Mouse (Mus musculus): Measurements from ENCODE around the gene Spesp1.

Spesp1 gene

DNA sequence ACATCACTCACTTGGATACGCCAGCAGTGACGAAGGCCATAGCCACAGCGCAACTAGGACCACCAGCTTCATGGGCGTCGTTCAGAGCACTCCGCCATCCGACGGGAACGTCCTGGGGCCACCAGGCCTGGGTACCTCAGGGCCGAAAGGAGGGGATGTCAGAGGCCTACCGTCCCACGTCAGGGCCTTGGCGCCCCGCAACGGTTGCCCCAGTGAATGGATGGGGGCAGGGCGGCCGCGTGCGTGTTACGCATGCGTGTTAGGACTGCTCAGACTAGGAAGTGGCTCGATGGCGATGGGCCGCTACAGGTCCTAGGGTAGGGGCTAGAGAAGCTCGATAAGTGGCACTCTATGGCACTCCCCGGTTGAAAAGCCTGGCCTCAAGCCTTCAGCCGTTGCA lies at the start of gene Spesp1:
Gene Spesp1 (minus strand): TSS at position 218 of the 400 bp plus-strand sequence.
- WGBS, result 89% methylated on average over 27 of the region's 27 CpGs

DNA sequence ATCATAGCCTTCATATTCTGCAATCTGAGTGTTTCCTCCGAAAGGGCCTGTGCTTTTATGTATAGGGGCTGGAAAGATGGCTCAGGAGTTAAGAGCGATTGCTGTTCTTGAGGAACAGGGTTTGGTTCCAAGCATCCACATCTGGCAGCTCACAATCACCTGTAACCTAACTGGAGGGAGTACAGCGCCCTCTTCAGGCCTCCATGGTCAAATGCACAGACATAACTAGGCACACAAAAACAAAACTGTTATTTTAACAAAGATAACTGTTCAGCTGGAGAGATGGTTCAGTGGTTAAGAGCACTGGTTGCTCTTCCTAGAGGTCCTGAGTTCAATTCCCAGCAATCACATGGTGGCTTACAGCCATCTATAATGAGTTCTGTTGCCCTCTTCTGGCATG lies 44.0 kb upstream of the Spesp1 start:
- WGBS, result 84% methylated on average over 3 of the region's 3 CpGs

DNA sequence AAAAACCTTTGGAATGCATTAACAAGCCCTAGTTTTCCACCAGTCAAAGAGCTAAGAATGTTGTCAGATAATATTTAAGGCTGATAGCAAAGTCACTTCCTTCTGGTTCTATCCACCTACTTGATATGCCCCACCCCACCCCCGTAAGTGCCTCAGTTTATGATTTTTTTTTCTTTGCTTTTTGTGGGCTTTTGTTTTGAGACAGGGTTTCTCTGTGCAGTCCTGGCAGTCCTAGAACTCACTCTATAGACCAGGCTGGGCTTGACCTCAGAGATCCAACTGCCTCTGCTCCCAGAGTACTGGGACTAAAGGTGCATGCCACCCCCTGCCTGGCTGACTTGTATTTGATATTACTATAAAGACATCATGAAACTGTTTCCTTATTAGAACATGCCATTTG lies 41.8 kb upstream of the Spesp1 start:
- whole genome bisulfite sequencing, result 83% methylated on average over 1 of the region's 1 CpGs

DNA sequence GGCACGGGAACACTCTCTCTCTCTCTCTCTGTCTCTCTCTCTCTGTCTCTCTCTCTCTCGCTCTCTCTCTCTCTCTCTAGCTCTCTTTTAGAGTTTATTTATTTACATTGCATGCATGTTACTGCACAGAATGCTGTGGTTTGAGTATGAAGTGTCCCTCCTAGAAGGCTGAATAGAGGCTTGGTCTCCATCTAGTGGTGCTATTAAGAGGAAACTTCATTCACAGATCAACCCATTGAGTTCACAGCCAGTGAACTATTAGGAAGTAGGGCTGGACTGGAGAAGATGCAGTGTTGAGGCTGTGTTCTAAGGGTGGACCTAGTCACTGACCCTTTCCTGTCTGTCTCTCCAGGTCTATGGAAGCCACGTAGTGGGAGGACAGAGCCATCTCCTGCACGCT lies 36.7 kb upstream of the Spesp1 start:
- 85% methylated on average over 4 of the region's 4 CpGs for WGBS

DNA sequence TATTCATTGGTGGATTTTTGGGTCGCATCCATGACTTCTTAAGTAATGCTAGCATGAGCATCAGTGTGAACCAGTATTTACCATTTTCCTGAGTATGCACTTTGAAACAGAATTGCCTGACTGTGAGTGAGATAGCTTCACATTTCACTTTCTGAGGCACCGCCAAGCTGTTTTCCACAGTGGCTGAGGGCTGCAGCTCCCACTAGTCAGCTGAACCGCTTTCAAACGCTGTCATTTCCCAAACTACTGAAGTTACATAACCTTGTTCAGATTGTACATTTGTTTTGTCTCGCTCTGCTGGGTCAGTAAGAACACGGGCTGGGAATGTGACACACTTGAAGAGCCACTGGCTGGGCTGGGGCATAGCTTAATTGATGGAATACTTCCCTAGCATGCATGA lies 33.5 kb upstream of the Spesp1 start:
- WGBS, result 50% methylated on average over 6 of the region's 6 CpGs

DNA sequence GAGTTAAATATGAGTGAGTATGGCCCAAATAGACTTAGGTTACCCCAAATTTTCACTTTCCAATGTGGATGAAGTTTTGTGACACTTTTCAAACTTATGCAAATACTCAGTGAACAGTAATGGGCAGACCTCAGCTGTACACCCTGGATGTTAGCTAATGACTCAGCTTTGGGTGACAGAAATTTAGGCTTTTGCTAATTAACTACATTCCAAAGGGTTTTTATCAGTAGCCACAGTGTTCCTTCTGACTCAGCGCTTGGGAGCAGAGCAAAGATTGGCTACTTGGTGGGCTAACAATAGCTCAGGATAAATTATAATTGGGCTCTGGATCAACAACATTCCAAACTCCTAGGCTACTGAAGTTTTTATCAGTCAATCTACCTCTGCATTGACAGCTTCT lies 14.9 kb upstream of the Spesp1 start:
- 74% methylated on average over 1 of the region's 1 CpGs for WGBS

DNA sequence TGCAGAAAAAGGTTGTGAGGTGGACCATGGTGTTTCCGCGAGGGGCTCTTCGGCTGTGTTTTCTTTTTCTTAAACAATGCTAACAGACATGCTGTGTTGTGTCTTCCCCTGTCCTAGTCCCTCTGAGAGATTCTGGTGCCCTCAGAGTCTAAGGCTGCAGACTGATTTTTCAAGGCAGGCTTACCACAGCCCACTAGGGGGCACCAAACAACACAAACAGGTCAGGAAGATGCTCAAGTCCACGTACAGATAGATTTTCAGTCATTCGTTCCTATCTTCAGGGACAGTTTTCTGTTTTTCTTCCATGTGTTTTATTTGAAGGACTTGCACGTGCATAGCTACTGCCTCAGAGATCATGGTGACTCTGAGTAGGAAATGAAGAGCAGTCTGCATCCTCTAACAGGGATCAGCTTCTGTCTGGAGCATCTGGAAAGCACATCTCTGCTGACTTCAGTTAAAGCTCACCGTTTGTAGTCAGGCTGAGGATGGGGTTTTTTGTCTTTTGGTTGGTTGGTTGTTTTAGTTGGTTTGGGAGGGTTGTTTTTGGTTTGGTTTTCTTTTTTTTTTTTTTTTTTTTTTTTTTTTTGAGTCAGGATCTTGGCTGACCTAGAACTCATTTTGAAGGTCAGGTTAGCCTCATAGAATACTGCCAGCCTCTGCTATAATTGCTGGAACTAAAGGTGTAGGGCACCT lies 13.1 kb upstream of the Spesp1 start:
- 26% methylated on average over 7 of the region's 7 CpGs for WGBS

DNA sequence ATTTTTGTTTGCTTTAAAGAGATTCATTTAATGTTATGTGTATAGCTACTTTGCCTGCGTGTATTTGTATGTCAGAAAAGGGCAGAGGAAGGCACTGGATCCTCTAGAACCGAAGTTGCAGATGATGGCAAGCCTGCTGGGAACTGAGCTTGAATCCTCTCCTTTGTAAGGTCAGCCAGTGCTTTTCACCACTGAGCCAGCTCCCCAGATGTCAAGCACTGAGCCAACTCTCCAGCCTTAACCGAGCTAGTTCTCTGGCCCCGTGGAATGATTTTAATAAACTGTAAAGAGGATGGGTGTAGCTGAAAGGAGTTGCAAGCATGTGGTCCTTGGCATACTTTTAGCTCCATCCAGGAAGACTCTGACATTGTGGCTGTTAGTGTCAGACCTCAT lies 5.6 kb upstream of the Spesp1 start:
- 69% methylated on average over 4 of the region's 4 CpGs for WGBS

DNA sequence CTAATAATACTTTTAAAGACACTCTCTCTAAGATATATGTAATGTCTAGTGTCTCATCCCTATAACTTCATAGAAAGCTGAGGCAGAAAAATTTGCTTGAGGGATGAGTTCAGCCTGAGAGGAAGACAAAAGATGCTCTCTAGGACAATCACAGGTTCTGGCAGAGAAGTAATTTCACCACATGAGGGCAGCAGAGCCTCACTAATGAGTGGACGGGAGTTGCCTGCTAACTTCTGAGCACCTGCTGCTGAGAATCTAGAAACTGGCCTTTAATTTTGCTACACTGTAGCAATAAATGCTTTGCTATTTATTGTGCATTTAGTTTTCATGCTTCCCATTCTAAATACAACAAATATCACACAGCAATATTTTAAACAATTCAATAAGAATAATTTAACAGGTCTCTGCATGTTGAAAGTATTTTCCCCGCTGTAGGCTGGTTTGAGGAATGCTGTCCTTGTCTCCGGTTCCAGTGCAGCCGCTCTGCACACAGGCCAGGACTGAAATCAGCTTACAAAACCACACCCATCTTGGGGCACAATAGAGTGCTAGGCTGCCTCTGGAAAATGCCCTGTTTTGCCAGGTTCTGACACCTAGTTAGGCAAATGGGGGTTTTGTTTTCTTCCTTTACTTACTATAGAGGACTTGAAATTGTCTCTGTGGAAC lies 5.1 kb upstream of the Spesp1 start:
- 50% methylated on average over 4 of the region's 4 CpGs for WGBS

DNA sequence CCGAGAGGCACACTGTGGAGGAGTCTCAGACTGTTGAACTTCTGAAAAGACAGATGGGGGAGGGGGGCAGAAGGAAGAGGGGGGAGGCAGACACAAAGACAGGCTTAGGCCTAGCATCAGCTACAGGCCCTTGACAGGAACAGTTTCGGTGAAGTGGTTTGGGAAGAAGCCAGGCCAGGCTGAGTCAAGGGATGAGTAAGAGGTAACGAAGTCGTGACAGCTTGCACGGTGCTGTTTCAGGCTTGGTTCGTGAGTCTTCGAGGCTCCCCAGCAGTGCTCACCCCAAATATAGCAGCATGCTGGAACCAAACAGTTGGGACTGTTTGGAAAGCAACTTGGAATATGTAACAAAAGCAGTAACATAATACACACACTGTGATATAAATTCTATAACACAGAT lies 2.3 kb upstream of the Spesp1 start:
- 41% methylated on average over 7 of the region's 7 CpGs for WGBS

DNA sequence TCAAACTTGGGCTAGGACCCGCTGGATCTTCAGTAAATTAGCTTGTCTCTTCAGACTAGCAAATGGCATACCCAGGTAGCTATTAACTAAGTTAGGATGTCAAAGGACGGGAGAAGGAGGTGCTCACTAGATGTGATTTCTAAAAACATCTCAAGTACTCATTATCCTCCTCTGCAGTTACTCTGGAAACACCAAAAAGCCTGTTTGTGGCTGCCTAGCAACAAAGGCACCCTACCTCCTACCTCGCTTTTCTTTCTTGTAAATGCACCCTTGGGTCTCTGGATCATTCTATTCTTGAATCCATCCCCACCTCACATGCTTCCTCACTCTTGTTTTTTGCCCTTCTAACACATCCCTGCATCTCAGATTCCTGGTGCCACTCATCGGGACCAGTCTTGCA lies 5.1 kb downstream of the Spesp1 start:
- WGBS, result 48% methylated on average over 4 of the region's 4 CpGs

DNA sequence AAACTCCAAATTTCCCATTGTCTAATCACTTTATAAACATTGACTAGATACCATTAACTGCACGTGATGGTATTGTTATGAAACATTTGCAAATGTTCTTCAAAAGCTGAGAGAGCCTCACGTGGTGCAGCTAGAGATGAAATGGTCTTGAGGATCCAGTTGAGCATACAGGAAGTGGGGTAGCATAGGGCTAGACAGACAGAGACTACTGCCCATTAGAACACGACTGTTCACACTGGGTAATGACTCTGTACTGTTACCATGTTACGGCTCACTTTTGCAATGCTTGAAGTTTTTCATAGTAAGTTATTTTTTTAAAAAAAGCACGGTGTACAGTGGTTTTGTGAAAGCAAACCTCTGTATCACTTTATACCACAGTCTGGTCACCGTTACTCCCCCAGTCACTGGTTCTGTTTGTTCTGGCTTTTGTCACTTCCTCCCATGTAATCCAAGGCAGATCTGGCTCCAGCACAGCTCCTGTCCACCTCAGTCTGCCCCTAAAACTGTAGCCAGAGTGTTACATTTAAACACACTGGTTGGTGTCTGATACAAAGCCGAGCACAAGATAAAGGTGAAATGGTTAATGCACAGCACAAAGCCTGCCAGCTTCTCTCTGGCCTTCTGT lies 11.1 kb downstream of the Spesp1 start:
- 58% methylated on average over 7 of the region's 7 CpGs for WGBS

DNA sequence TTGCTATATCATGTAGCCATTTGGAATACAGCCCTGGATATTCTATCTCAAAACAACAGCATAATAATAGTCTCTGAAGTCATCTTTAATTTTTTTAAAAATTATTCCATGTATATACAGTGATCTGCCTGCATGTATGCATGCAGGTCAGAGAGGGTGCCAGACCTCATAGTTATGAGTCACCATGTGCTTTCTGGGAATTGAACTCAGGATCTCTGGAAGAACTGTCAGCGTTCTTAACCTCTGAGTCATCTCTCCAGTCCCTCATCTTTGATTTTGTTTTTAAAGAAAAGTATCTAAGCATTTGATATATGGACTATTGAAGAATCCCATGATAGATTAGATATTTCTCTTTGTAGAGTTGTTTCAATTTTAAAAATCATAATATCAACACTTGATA lies 12.8 kb downstream of the Spesp1 start:
- 94% methylated on average over 1 of the region's 1 CpGs for WGBS

DNA sequence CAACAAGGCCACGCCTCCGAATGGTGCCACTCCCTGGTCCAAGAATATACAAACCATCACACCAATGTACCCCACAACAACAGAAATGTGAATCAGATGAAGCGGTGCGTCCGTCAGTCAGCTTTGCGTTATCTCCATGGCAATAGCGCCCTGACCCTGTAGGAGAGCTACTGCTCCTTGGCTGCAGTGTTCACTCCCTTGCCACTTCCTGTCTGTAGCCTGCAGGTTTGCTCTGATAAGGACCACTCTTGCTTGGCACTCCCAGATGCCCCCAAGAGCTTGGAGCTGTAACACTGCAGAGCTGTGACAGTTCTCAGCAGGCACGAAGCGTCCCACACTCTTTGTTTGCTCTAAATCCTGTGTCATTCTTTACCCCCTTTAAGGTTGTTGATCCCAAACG lies 16.7 kb downstream of the Spesp1 start:
- 84% methylated on average over 10 of the region's 10 CpGs for WGBS

DNA sequence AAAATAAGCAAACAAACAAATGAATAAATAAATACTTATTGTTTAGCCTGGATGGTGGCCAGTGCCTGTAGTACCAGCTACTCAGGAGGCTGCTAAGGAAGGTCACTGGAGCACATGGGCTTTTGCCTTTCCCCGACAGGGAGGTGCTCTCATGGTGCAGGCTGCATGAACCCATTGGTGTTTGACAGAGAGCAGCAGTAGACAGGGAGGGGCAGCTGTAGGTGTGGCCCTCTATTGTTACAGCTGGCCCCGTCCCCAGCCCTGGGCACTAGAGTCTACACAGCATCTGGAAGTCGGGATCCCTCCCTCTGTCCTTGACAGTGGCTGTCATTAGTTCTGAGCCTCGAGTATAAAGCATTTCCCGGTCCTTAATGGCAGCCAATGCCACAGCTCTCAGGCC lies 18.4 kb downstream of the Spesp1 start:
- WGBS, result 69% methylated on average over 5 of the region's 5 CpGs

DNA sequence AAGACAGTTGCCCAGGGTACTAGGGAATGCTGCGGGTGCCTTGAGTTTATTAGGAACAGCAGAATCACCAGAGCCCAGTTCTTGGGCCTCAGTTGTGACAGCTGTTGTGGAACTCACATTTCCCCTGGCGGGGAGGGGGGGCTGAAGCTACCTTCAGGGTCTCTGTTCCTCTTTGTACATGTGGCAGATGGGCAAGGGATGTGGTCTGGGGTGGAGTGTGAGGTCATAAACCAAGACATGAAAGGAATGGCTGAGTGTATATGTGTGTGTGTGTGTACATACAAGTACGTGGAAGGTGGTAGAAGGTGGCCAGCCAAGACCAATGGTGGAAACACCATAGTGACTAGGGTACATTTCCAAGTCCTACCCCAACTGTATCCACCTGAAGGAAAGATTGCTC lies 20.6 kb downstream of the Spesp1 start:
- WGBS, result 87% methylated on average over 3 of the region's 3 CpGs

DNA sequence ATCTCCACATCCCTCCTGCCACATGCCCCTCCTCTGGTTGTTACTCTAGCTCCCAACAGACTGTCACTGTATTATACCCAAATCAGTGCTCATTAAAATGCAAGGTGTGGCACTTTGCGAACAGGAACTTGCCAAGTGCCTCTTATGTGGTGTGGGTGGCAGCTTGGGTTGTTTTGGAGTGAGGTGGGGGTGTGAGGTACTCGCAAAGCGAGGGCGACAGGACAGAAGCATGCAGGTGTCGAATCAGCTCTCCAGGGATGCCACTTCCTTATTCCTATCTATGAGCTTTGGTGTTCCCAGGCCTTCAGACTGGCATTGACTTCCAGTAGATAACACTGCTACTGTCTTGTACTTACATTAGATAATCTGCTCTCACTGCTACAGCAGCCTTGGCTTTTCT lies 21.0 kb downstream of the Spesp1 start:
- 51% methylated on average over 5 of the region's 5 CpGs for WGBS

DNA sequence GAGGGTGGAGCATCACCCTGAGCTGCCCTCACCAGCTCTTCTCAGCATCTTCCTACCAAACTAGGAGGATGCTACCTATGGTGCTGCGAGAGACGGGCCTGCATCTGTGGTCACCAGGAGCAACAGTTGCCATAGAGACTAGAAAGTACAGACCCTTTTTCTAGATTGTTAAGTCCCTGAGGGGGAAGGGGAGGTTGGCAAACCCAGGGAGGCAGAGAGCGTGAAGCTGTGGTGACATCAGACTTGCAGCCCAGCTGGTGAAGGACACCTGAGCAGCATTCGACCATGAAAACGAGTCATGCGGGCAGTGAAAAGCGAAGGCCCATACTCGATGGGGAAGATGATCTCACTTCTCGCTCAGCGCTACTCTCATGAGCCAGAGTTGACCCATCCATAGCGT lies 24.0 kb downstream of the Spesp1 start:
- WGBS, result 81% methylated on average over 11 of the region's 11 CpGs

DNA sequence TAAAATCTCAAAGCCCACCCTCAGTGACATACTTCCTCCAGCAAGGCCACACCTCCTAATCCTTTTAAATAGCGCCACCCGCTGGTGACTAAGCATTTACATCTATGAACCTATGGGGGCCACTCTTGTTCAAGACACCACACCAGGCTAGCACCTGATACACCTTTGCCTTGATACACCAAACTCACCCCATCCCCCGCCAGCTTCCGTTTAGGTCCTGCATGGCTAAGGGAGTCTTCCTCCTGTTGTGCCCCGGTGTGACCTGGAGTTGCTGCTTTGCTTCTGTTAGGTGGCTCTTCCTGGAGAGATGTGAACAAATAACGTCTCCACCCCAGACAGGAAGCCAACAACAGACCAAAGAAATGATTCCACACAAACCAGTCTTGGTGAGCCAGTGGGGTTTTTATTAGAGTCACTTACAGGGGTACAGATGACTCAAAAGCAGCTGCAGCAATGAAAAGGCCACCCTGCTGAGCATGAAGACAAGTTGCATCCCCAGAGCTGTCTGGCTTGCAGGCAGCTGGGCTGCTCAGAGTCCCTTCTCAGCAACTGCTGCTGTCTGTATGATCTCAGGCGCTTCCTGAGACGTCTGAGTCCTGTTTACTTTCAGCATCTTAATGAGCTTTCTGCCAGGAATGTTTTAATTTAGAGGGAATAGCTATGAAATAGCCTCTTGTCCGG lies 26.0 kb downstream of the Spesp1 start:
- 60% methylated on average over 9 of the region's 9 CpGs for WGBS

DNA sequence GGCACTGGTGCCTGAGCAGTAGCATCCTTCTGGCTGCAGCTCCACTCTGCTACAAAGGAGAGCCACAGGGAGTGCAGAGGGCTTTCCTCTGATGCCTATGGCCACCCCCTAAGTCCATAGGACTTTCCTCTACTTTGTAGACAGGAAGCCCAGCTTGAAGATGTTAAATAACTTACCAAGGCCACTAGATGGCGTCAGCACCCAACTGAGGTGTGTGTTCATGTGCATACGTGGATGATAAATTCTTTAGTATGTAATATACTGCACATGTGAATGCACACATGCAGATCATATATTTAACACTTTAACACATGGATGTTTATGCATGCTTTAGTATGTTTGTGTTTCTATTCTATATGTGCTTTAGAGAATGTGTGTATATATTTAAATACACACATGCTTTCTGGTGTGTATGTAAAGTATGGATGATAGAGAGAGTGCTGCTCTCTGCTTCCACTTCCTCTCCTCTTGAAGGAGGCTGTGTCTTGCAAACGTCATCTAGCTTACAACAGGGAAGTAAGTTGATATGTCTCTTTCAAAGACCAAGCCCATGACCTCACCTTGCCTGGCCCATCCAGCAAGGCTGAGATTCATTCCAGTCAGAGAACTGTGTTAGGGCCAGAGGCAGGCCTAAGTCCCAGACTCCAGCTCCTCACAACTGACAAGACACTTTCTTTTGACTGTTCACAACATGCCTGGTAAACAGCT lies 28.1 kb downstream of the Spesp1 start:
- 24% methylated on average over 3 of the region's 3 CpGs for WGBS

DNA sequence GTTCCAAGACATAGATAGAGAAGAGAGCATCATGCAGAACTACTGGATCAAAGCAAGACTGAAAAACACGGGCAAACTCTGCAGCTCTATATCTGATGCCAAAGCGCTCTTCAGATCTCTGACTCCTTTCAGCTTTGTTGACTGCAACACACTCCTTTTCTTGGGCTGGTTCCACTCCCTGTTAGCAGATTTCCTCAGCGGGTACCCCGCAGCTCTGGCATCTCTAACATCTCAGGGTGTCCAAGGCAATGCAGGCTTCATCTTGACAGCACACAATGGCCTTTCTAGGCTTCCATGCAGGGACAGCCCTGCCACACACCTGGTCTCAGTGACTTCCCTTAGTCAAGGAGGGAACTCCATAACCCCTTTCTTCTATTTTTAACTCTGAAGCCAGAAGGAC lies 31.7 kb downstream of the Spesp1 start:
- 65% methylated on average over 4 of the region's 4 CpGs for WGBS

DNA sequence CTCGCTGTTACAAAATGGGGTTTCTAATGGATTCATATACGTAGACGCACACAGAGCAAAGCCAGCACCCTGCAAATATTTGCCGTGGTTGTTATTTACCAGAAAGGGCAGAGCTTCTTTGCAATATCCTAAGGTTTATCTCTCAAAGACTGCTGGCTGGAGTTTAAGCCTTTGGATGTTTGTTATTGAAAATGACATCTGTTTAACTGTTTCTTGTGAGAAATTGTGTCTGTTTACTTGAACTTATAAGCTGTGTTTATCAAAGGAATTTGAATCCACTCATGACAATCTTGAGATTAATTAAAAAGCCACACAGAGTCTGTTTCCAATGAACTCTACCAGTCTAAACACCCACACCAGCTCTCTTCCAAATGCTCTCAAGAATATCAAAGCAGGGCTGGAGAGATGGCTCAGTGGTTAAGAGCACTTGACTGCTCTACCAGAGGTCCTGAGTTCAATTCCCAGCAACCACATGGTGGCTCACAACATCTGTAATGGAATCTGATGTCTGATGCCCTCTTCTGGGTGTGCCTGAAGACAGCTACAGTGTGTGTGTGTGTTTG lies 35.5 kb downstream of the Spesp1 start:
- 78% methylated on average over 4 of the region's 4 CpGs for WGBS
